Mouse (Mus musculus): ENCODE results near the gene Nudt5.

The Nudt5 gene

GRCm38 (mm10) chr2:5844873-5845631, at the start of gene Nudt5, which contains the start of gene Cdc123:
Gene Nudt5 (plus strand): TSS chr2:5845019.
Gene Cdc123 (minus strand): TSS chr2:5845164.
- peak; percentile 83 to 89 for DNase-seq (ENCODE audit: low spot score in 2 of 2)

DNA sequence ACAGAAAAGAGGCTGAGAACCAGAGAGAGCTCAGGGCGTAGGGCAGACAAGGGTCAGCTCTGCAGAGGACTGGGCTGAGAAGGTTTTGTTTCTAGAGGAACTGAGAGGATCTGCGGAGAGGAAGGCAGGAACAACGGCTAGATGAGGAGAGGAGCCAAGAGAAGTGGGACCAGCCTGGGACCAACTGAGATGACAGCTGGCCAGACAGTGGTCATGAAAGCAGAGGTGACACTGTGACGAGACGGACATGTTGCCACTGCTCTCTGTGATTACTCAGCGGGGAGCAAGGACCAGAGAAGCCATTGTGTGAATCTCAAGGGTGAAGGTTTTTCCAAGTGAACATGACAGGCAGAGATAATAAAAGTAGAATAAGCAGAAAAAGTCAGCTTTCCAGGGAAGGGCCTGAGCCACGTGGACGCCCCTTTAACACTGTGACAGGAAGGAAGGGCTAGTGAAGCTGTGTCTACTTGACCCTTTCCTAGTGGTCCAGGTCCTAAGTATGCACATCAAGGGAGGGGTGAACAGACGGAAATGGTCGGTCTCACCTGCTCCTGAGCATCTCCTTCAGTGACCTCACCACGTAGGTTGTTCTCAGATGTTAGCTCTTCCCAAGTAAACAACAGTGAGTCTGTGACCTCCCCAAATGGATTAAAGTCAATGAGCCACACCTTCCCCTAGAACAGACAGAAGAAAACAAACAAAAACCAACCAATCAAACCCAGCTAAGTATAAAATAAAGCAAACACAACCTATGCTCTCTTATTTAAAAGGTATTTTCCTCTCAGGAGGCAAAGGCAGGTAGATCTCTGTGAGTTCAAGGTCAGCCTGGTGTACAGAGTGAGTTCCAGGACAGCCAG, 46.8 kb upstream of the Nudt5 start:
- no peak for DNase-seq (ENCODE audit: low spot score in 2 of 2)

- DNase-seq (ENCODE audit: low spot score in 2 of 2) = peak in 1 of 2 experiments; percentile 50
These were observed 43.6 kb upstream of the Nudt5 start for GRCm38 (mm10) chr2:5801182-5801640.

GRCm38 (mm10) chr2:5801927-5802590, 42.8 kb upstream of the Nudt5 start:
- no peak for DNase-seq (ENCODE audit: low spot score in 2 of 2)

DNA sequence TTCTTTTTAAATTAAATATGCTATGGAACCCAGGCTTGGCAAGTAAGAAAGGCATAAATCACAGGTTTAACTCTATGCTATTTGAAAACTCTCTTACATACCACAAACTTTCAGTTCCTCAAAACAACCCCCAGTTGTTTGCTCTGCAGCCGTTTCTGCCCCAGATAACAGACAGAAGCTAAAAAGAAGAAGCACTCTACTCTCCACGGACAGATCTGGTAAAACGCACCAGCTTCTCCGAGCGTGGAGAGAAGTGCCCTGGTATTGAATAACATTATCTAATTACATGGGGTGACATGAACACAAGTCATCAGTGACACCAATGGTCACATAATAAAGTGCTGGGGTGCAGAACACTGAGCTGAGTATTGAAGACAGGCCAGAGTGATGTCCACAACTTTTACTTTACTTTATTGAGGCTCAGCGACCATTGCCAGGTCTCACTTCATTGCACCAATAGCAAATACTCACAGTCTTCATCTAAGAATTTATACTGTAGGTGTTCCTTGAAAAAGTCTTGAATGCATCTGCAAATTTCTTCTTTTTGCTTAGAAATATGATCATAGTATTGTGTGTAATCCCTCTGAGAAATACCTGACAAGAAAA, 40.3 kb upstream of the Nudt5 start:
- peak in 1 of 2 experiments; percentile 49 for DNase-seq (ENCODE audit: low spot score in 2 of 2)

DNA sequence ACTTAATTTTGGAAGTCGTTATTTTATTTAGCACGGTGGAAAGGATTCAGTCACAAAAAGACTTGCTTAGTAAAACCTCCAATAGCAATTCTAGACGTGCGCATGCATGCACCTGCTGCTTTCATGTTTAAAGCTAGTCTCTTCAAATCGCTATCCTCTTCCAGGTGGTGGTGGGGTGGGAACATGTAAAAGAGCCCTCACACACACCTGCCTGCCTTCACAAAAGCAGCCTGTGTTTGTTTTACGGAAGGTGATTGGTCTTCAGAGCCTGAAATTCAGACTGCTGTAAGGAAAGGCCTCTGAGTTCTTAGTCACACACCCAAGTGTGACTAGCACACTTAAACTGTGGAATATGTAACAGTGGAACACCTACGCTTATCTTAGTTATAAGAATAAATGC, 39.6 kb upstream of the Nudt5 start:
- no peak for DNase-seq (ENCODE audit: low spot score in 2 of 2)

DNA sequence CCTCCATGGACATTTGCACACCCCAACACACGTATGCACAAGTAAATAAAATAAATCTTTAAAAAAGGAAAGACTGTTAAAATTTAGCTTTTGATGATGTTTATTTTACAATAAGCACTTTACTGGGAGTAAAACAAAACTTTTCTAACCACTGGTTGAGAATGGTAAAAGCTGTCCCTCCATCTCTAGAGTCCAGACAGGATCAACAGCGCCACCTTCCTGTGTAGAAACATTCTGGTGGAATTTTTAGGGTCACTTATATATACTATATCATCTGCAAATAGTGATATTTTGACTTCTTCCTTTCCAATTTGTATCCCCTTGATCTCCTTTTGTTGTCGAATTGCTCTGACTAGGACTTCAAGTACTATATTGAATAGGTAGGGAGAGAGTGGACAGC, 38.6 kb upstream of the Nudt5 start:
- DNase-seq (ENCODE audit: low spot score in 2 of 2) = peak in 1 of 2 experiments; percentile 65

- no peak for DNase-seq (ENCODE audit: low spot score in 2 of 2)
These were observed 34.6 kb upstream of the Nudt5 start for GRCm38 (mm10) chr2:5810036-5810718.

DNA sequence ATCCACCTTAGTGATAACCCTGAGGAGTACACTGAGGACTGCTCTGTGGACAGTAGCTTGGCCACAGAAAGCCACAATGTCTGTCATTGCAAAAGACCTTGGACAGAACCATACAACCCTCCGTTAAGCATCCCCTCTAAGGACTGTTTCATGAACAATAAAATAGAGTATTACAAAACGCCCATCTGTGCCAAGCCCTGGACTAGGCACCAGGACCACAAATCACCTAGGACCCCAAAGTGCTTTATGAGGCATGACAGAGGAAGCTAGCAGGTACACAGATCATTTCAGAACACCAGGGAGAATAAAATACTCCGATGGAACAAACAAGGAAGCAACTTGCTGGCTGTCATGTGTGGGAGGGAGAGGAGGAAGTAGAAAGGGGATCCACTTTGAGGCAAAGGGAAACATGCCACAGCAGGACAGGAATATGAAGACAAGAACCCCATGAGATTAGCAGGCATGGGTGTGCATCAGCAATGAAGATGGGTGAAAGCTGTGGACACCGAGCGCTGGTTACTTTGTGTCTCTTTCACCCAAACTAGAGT, 33.5 kb upstream of the Nudt5 start:
- no peak for DNase-seq (ENCODE audit: low spot score in 2 of 2)

DNA sequence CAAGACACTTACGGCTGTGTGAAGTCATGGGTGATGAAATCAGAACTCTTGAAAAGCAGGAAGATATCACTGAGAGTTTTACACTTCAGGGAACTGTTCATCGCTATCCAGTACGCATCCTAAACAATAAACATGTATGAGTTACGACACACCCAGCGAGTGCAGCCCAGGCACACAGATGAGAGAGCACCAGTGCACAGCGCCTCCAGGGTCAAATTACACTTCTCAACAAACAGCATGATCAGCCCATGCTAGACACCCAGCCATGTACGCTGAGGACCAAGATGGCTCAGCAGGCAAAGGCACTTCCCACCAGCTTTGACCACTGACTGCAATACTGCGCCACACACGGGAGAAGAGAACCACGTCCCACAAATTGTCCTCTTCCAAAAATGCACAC, 23.6 kb upstream of the Nudt5 start:
- DNase-seq (ENCODE audit: low spot score in 2 of 2) = no peak

- no peak for DNase-seq (ENCODE audit: low spot score in 2 of 2)
These were observed 22.4 kb upstream of the Nudt5 start for GRCm38 (mm10) chr2:5822449-5822848.

- no peak for DNase-seq (ENCODE audit: low spot score in 2 of 2)
These were observed 20.6 kb upstream of the Nudt5 start for GRCm38 (mm10) chr2:5824213-5824612.

- DNase-seq (ENCODE audit: low spot score in 2 of 2) = no peak
These were observed 20.1 kb upstream of the Nudt5 start for GRCm38 (mm10) chr2:5824685-5825084.

DNA sequence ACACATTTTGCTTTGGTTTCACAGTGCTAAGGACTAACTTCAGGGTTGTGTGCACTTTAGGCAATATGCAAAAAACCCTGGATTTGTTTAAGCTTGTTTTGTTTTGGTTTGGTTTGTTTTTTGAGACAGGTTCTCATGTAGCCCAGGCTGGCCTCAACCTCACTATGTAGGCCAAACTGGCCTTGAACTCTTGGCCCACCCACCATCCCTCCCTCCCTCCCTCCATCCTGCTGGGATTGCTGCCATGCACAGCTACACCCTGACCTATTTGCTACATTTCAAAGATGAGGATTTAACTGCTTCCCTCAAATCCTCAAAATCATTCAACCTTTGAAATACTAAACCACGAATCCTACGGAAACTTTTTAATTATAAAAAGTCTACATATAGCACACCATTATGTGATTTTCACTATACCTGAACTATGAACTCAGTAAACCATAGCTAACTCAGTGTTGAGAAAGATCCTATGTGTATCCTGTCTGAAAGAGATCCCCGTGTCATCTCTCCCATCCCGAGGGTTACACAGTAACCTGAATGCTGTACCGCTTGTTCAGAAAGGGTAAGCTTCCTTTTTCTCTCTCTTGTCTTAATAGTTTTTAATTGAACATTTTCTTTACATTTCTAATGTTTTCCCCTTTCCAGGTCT, 19.4 kb upstream of the Nudt5 start:
- no peak for DNase-seq (ENCODE audit: low spot score in 2 of 2)

DNA sequence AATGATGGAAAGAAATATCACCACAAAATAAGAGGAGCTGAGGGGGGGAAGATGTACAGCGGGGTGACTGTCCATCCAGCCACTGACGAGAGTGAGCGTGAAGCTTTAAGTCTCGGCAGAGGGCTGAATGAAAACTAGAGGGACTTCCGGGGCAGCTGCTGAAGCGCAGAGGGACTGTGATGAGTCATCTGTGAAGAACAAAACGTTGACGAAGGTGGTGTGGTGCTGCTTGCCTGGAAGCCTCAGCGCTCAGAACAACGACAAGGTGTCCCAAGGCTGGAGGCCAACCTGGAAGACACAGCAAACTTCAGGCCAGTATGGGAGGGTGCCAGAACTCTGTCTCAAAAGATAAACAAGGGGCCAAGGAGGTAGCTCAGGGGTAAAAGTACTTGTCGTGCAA, 4.0 kb upstream of the Nudt5 start:
- no peak for DNase-seq (ENCODE audit: low spot score in 2 of 2)

- DNase-seq (ENCODE audit: low spot score in 2 of 2) = no peak
These were observed 492 bp upstream of the Nudt5 start for GRCm38 (mm10) chr2:5844181-5844872.

DNA sequence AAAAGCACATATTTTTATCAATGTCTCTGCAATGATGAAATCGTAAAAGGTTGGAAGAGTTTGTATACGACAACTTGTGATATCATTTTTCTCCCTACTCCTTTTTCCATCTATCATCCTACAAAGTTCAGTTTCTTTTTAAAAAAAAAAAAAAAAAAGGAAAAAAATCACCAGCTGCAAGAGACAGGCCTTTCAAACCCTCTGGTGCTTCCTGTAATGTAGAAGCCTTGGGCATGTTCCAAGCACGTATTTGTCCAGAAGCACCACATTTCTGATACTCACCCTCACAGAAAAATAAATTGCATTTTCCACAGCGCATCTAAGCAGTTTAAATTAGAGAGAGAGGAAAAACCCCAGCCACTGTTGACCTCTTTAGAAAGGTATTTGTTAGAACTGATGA, 1.0 kb downstream of the Nudt5 start:
- no peak for DNase-seq (ENCODE audit: low spot score in 2 of 2)

- no peak for DNase-seq (ENCODE audit: low spot score in 2 of 2)
These were observed 6.3 kb downstream of the Nudt5 start for GRCm38 (mm10) chr2:5851116-5851515.

GRCm38 (mm10) chr2:5851866-5852265, 7.0 kb downstream of the Nudt5 start:
- no peak for DNase-seq (ENCODE audit: low spot score in 2 of 2)

DNA sequence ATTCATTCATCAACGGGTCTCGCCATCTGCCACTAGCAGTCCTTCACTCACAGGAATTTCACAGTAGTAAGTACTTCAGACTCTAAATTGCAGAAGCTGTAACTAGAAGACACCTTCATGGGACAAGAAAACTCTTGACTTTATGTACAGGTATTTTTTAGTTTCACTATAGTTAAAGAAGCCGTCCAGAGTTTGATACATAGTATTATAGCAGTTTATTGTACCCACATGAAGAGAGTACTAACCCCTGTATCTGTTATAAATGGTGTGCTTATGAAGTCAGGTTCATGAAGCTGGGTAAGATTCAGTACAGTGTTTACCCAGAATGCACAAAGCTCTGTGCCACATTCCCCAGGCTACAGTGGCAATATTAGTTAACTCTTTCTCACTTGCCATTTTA, 18.0 kb downstream of the Nudt5 start, which contains the start of gene Gm13199:
Gene Gm13199, minus strand, starts transcription at position 101 of the 400 bp plus-strand sequence.
- DNase-seq (ENCODE audit: low spot score in 2 of 2) = no peak
